Mouse (Mus musculus) heart, adult 18-20 months (tissue): Measurements from ENCODE around the gene Pomgnt1. TPM values are rescaled to one million over a fixed set of nuclear protein-coding genes. Genes with fewer than 3 reads are reported as not detected.

Experiments
- DNase-seq, 2 experiments: peaks; one replicate each; pipeline ENCODE4 v3.0.0; 2021 to 2022; ENCODE audit warnings: mixed read lengths in 1 of 2
- total RNA-seq, 2 experiments: library from RNA; stranded (reverse); gene quantifications; 2 replicates each; pipeline ENCODE4 v1.2.3; 2021

Pomgnt1 gene
- total RNA-seq, 2 experiments from 2014 or later, result 56.8 to 57.5 TPM

GRCm38 (mm10) chr4:116173072-116173471, 49.4 kb downstream of the Pomgnt1 start, which contains the start of the genes 1700042G07Rik and Gm49337:
Gene 1700042G07Rik (plus strand): TSS chr4:116173372.
Gene Gm49337 (plus strand): TSS chr4:116173384.
- no peak for DNase-seq

DNA sequence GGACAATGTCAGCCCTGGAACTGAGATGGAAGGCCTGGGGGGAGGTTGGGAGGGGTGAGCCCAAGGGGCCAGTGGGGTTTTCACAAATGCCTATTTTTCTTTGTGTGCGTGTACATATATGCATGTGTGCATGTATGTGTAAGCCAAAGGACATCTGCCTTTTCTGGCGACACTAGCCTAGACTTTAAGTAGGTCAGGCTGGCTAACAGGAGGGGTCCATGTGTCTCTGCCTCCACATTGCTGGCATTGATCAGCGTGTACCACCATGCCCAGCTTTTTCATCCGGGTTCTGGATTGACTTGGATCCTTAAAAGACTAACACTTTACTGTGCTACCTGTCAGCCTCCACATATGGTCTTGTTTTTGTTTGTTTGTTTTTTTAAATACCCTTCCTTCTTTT, 50.1 kb downstream of the Pomgnt1 start:
- DNase-seq, result no peak

DNA sequence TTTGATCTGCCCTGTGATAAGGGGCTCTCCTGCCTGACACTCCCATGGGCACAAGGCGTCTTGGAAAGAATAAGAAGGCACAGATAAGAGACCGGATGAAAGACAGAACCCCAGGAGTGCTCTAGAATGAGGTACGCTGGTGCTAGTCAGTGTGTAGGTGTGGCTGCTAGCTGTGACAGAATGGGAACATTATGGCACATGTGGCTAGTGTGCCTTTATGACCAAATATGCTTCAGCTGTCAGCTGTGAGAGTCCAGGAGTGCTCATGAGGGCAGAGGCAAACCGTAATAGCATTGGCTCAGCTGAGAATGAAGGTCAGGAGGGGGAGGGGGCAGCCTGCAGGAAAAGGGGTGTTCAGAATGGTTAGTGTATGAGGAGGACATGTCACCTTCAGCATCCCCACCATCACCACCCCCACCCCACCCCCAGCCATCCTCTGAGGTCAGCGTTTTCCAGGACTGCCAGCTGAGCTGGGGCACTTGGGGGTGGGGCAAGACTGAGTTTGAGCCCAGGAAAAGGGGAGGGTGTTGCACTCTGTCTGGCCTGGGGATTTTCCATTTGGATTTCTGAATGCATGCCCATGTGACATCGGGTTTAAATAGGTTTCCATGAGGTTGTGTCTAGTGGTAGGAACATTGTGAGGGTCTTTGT, 51.0 kb downstream of the Pomgnt1 start:
- peak; percentile 19 to 36 for DNase-seq

DNA sequence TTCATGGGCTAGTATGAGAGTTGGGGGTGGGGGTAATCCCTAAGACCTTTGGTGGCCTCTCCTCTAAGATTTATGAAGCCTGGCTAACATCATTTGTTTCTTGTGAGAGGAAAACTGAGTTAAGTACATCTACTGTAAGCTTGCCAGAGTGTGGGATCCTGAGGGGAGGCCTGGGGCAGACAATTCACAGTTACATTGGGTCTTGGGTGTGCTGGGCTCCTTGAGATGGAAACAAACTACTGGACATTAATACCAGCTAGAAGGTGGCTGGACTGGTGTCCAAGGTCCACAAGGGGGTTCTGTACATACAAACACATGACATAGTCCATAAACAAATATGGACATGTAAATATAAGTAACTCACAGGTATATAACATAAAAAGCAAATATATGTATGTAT, 51.5 kb downstream of the Pomgnt1 start:
- no peak for DNase-seq

DNA sequence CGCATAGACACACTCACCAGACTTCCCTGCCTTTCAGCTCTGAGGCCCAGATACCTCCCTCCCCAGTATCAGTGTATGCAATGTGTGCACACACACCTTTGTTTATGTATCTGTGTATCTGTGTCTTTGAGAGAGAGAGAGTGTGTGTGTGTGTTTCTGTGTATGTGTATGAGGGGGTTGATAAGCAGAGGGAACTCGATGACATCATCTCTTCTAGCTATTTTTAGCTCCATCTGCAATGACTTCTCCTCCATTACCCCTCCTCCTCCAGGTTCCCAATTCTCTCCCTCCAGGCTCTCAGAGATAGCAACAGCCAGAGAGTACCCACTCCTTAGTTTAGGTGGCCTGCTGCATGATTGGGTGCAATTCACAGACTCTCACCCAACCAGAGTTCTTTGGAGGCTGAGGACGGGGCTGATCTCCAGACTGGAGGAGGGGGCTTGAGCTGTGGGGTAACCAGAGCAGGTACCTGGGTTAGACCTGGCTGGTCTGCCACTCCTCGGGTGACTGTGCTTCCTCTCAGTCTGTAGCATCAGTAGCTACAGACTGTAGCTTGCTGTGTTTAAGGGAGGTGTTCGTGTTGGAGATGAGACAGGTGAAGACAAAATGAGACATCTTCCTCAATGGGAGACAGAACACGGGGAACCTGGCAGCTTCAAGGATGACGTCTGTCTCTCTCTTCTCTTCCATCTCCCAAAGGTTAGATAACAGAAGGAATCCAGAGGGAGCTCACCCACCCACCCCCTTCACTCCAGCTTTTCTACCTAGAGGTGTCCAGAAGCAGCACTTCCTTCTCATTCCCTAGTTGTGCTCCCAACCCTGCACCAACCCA, 52.3 kb downstream of the Pomgnt1 start:
- peak in 1 of 2 experiments; percentile 33 for DNase-seq

- peak; percentile 65 to 82 for DNase-seq
Measured at GRCm38 (mm10) chr4:116176543-116176988, 52.9 kb downstream of the Pomgnt1 start.

- peak; percentile 88 to 94 for DNase-seq
Measured at GRCm38 (mm10) chr4:116177140-116177539, 53.5 kb downstream of the Pomgnt1 start.

DNA sequence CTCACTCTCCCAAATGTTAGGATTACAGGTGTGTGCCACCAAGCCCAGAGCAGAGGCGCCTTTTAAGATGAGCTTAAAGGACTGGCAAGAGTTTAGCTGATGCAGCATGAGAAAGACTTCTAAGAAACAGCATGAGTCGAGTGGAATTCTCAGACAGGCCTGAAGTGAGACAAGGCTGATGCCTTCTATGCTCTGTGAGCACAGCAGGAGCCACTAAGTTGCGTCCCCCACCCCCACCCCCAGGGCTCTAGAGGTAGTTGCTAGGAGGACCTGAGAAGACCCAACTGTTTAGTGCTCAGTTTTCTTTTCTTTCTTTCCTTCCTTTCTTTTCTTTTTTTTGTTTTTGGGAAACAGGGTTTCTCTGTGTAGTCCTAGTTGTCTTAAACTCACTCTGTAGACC, 58.4 kb downstream of the Pomgnt1 start:
- DNase-seq, result no peak

- peak; percentile 50 to 58 for DNase-seq
Measured at GRCm38 (mm10) chr4:116182745-116183144, 59.1 kb downstream of the Pomgnt1 start.

GRCm38 (mm10) chr4:116185083-116185482, 61.4 kb downstream of the Pomgnt1 start:
- no peak for DNase-seq

- peak in 1 of 2 experiments; percentile 26 for DNase-seq
Measured at GRCm38 (mm10) chr4:116192286-116192835, 68.7 kb downstream of the Pomgnt1 start.

GRCm38 (mm10) chr4:116193583-116194383, 70.1 kb downstream of the Pomgnt1 start:
- DNase-seq, result no peak

DNA sequence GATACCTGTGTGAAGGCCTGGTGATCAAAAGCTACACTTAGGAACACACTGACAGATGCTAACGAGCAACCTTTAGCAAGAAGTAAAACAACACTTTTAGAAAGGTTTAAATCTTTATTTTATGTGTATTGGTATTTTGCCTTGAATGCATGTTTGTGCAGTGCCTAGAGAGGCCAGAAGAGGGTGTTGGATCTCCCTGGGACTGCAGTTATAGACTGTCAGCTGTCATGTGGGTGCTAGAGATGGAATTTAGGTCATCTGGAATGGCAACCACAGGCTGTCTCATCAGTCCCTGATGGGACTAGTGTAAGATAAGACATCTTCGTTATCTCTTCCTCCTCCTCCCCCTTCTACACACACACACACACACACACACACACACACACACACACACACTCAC, 74.8 kb downstream of the Pomgnt1 start:
- DNase-seq, result no peak

DNA sequence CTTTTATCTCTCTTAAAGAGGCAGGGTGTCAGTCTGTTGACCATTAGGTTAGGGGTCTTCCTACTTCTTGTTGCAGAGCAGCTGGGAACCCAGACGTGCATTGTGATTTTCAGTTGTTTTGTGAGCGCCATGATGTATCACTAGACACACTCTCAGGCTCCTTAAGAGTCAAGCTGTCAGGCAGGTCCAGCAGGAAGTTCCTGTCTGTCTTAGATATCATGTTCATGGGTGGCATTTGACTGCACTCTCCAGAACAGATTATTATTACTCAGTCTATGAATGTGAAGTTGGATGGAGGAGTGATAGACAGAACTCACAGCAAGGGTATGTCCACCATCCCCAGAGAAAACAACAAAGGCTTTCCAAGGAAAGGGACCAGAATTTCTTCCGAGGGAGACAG, 80.8 kb downstream of the Pomgnt1 start:
- DNase-seq, result no peak

DNA sequence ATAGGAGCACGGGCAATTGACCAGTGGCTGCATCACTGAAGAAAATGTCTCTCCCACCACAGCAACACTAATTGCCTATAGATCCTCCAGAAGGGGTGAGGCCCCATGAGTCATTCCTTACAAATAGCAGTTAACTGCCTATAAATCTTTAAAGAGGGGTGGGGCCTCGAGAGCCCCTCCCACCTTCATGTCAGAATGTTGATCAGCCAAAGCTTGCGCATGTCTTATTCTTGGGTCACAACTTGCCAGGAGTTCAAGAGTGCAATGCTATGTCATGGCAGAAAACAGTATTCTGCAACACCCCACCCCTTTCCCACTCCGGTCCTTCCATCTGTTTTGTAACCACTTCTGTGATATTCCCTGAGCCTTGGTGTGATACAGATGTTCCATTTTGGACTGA, 82.9 kb downstream of the Pomgnt1 start:
- no peak for DNase-seq

DNA sequence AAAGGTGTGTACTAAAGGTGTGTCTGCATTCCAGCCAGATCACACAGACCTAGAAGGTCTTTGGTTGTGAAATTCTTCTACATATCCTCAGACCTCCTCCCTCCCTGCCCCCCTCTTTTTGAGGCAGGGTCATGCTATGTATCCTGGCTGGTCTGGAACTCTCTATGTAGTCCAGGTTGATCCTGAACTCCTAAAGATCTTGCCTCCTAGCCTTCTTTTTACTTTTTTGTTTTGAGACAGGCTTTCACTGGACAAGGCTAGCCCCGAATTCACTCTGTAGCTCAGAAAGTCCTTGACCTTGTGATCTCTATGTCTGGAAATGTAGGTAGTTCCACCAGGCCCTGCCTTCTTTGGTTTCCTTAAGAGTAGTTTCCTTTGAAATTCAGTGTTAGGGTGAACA, 85.3 kb downstream of the Pomgnt1 start:
- DNase-seq, result no peak

Other genes starting within 250 kb of the Pomgnt1 start
- gene Kncn, start 239.4 kb upstream of the Pomgnt1 start, total RNA-seq, result not detected
- gene 6430628N08Rik, start 233.2 kb upstream of the Pomgnt1 start, total RNA-seq, result not detected
- gene Dmbx1, start 183.9 kb upstream of the Pomgnt1 start, total RNA-seq, result not detected
- 1 to 10 TPM in 1 of 2 experiments, not detected in 1; 1.0 TPM for gene Faah, start 105.9 kb upstream of the Pomgnt1 start, total RNA-seq
- 10 to 100 TPM; 29.1 to 29.5 TPM for gene Nsun4, start 70.0 kb upstream of the Pomgnt1 start, total RNA-seq
- gene Uqcrh, start 48.8 kb upstream of the Pomgnt1 start, total RNA-seq, result 1,000 to 10,000 TPM; 1,939 to 2,067 TPM
- 10 to 100 TPM; 25.3 to 26.2 TPM for gene Lrrc41, start 48.6 kb upstream of the Pomgnt1 start, total RNA-seq
- under 1 TPM; 0.10 to 0.26 TPM for gene Rad54l, start 150 bp upstream of the Pomgnt1 start, total RNA-seq
- 1 to 10 TPM; 4.6 to 5.0 TPM for gene Lurap1, start 27.5 kb downstream of the Pomgnt1 start, total RNA-seq
- gene Tspan1, start 43.8 kb downstream of the Pomgnt1 start, total RNA-seq, result 1 to 10 TPM in 1 of 2 experiments, not detected in 1; 1.3 TPM
- gene 1700042G07Rik, start 49.5 kb downstream of the Pomgnt1 start, total RNA-seq, result not detected
- not detected for gene Gm49337, start 49.5 kb downstream of the Pomgnt1 start, total RNA-seq
- 1 to 10 TPM; 7.8 to 9.3 TPM for gene Pik3r3, start 97.8 kb downstream of the Pomgnt1 start, total RNA-seq